Mouse (Mus musculus) lung, postnatal 0 days (tissue): Measurements from ENCODE around the gene Zfr.

ENCODE experiments used
- CTCF ChIP-seq: IDR thresholded peaks from 2 replicates; pipeline ENCODE4 v1.5.1; 2016; ENCODE audit warnings: antibody characterized with exemption, mild to moderate bottlenecking
- EP300 ChIP-seq: IDR thresholded peaks from 2 replicates; pipeline ENCODE4 v1.6.1; 2016; ENCODE audit warnings: antibody characterized with exemption, mild to moderate bottlenecking, control low read depth

DNA sequence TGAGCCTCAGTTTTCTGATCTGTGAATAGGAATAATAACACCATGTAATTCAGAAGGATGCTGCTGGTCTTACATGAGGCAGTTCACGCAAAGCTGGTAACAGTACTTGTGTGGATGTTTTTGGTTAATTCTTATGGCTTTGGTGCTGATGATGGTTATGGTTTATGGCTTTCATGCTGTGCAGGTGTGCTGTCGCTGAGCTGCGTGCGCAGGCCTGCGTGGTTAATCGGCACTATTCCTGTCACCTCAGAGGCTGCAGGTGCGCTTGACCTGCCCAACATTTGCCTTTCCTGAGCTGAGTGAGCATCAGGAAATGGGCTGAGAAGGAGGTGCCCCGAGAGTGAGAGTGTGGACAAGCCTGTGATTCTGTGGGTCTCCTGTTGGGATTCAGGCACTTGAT, 98.5 kb downstream of the Zfr start:
- TF ChIP-seq CTCF (no peak), EP300 (no peak)
